Mouse (Mus musculus) MEL (cell line): ENCODE measurements around the gene Tmem274. TPM values are rescaled to one million over a fixed set of nuclear protein-coding genes. Genes with fewer than 3 reads are reported as not detected.

Source experiments
- DNase-seq: peaks from one replicate; pipeline ENCODE4 v3.0.0; 2011; ENCODE audit warnings: low read depth, low spot score
- H3K27ac ChIP-seq: 2 replicates; pipeline ENCODE4 v1.5.1; 2012; ENCODE audit warnings: low read depth, mild to moderate bottlenecking, control low read depth, low read length, moderate library complexity; ENCODE audit not compliant: control insufficient read depth
- H3K27me3 ChIP-seq, 2 experiments: fragments of 150-350 bp in 1 of 2; sonication (generic) in 1 of 2; 2 replicates each; pipeline ENCODE4 v1.6.1; 2012; ENCODE audit warnings: low read length in 2 of 2, mild to moderate bottlenecking in 2 of 2, improper control_type of control experiment in 1 of 2, moderate library complexity in 1 of 2; ENCODE audit not compliant: insufficient read depth in 2 of 2, control insufficient read depth in 1 of 2
- H3K36me3 ChIP-seq, 2 experiments: 2 replicates each; pipeline ENCODE4 v1.6.1; 2012 to 2014; ENCODE audit warnings: low read length in 2 of 2, improper control_type of control experiment in 1 of 2, inconsistent platforms in 1 of 2, mild to moderate bottlenecking in 1 of 2; ENCODE audit not compliant: insufficient read depth in 2 of 2, control insufficient read depth in 1 of 2
- H3K4me1 ChIP-seq, 2 experiments: fragments of 150-350 bp in 1 of 2; sonication (generic) in 1 of 2; 2 replicates each; pipeline ENCODE4 v1.6.1; 2012; ENCODE audit warnings: low read length in 2 of 2, improper control_type of control experiment in 1 of 2, mild to moderate bottlenecking in 1 of 2; ENCODE audit not compliant: insufficient read depth in 2 of 2, control insufficient read depth in 1 of 2
- H3K4me3 ChIP-seq, 2 experiments: fragments of 150-350 bp in 1 of 2; sonication (generic) in 1 of 2; 2 replicates each; pipeline ENCODE4 v1.5.1; 2012; ENCODE audit warnings: low read depth in 2 of 2, low read length in 2 of 2, mild to moderate bottlenecking in 2 of 2, moderate library complexity in 2 of 2, control low read depth in 1 of 2, improper control_type of control experiment in 1 of 2; ENCODE audit not compliant: control insufficient read depth in 1 of 2, insufficient read depth in 1 of 2
- H3K79me2 ChIP-seq: 2 replicates; pipeline ENCODE4 v1.6.1; 2012; ENCODE audit warnings: mild to moderate bottlenecking, low read length, moderate library complexity; ENCODE audit not compliant: control insufficient read depth, poor library complexity, insufficient read depth
- H3K9ac ChIP-seq: 2 replicates; pipeline ENCODE4 v1.6.1; 2012; ENCODE audit warnings: low read depth, mild to moderate bottlenecking, control low read depth, low read length, moderate library complexity; ENCODE audit not compliant: control insufficient read depth, poor library complexity, severe bottlenecking
- H3K9me3 ChIP-seq: fragments of 150-350 bp; sonication (generic); replicated peaks from 2 replicates; pipeline ENCODE4 v1.6.1; 2012; ENCODE audit warnings: mild to moderate bottlenecking, low read length, improper control_type of control experiment, moderate library complexity; ENCODE audit not compliant: insufficient read depth
- CHD1 ChIP-seq: IDR thresholded peaks from 2 replicates; pipeline ENCODE4 v1.6.1; 2012; ENCODE audit warnings: low read depth, mild to moderate bottlenecking, inconsistent platforms, low read length, improper control_type of control experiment
- CHD2 ChIP-seq: IDR thresholded peaks from 2 replicates; pipeline ENCODE4 v1.6.1; 2011; ENCODE audit warnings: low read length, improper control_type of control experiment
- CTCF ChIP-seq, 3 experiments: IDR thresholded peaks in 2 of 3; conservative IDR thresholded peaks in 1 of 3; 2 replicates each; pipeline ENCODE4 v1.5.1; 2011 to 2012; ENCODE audit warnings: low read length in 3 of 3, low read depth in 2 of 3, mild to moderate bottlenecking in 2 of 3, improper control_type of control experiment in 1 of 3, inconsistent platforms in 1 of 3, mixed read lengths in 1 of 3, moderate library complexity in 1 of 3; ENCODE audit not compliant: control insufficient read depth in 1 of 3, insufficient read depth in 1 of 3, poor library complexity in 1 of 3, severe bottlenecking in 1 of 3
- E2F4 ChIP-seq: IDR thresholded peaks from 2 replicates; pipeline ENCODE4 v1.6.1; 2011; ENCODE audit warnings: low read depth, low read length, improper control_type of control experiment, borderline replicate concordance
- ELF1 ChIP-seq: IDR thresholded peaks from 2 replicates; pipeline ENCODE4 v1.6.1; 2014; ENCODE audit warnings: low read depth, mild to moderate bottlenecking, inconsistent platforms, low read length, improper control_type of control experiment, moderate library complexity
- GATA1 ChIP-seq: IDR thresholded peaks from 2 replicates; pipeline ENCODE4 v1.6.1; 2011; ENCODE audit warnings: low read depth, low read length, improper control_type of control experiment
- HCFC1 ChIP-seq: IDR thresholded peaks from 2 replicates; pipeline ENCODE4 v1.6.1; 2012; ENCODE audit warnings: low read depth, mild to moderate bottlenecking, inconsistent platforms, low read length, improper control_type of control experiment, moderate library complexity
- JUND ChIP-seq: IDR thresholded peaks from 2 replicates; pipeline ENCODE4 v1.6.1; 2011; ENCODE audit warnings: low read depth, mild to moderate bottlenecking, improper control_type of control experiment, low read length
- KAT2A ChIP-seq: conservative IDR thresholded peaks from 2 replicates; pipeline ENCODE4 v1.6.1; 2012; ENCODE audit warnings: low read depth, low read length, improper control_type of control experiment, inconsistent platforms
- MAX ChIP-seq: IDR thresholded peaks from 2 replicates; pipeline ENCODE4 v1.6.1; 2011; ENCODE audit warnings: low read length, improper control_type of control experiment
- MAZ ChIP-seq: IDR thresholded peaks from 2 replicates; pipeline ENCODE4 v1.6.1; 2012; ENCODE audit warnings: low read depth, mild to moderate bottlenecking, inconsistent platforms, low read length, improper control_type of control experiment
- MEF2A ChIP-seq: IDR thresholded peaks from 2 replicates; pipeline ENCODE4 v1.6.1; 2014; ENCODE audit warnings: low read depth, mild to moderate bottlenecking, inconsistent platforms, low read length, improper control_type of control experiment; ENCODE audit not compliant: poor library complexity, insufficient replicate concordance, severe bottlenecking; ENCODE audit errors: extremely low read depth
- MYB ChIP-seq: IDR thresholded peaks from 2 replicates; pipeline ENCODE4 v1.6.1; 2011; ENCODE audit warnings: mild to moderate bottlenecking, low read depth, low read length, improper control_type of control experiment
- MYC ChIP-seq: IDR thresholded peaks from 2 replicates; pipeline ENCODE4 v1.6.1; 2011; ENCODE audit warnings: low read depth, mild to moderate bottlenecking, low read length, improper control_type of control experiment, moderate library complexity
- NELFE ChIP-seq: IDR thresholded peaks from 2 replicates; pipeline ENCODE4 v1.6.1; 2011; ENCODE audit warnings: low read depth, low read length, improper control_type of control experiment
- NRF1 ChIP-seq: IDR thresholded peaks from 2 replicates; pipeline ENCODE4 v1.6.1; 2014; ENCODE audit warnings: low read depth, mild to moderate bottlenecking, inconsistent platforms, low read length, improper control_type of control experiment, moderate library complexity; ENCODE audit not compliant: poor library complexity, insufficient read depth, severe bottlenecking
- POLR2A ChIP-seq, 2 experiments: IDR thresholded peaks; 2 replicates each; pipeline ENCODE4 v1.6.1; 2011 to 2012; ENCODE audit warnings: low read length in 2 of 2, mild to moderate bottlenecking in 2 of 2, control low read depth in 1 of 2, improper control_type of control experiment in 1 of 2, low read depth in 1 of 2, moderate library complexity in 1 of 2; ENCODE audit not compliant: control insufficient read depth in 1 of 2, insufficient read depth in 1 of 2, poor library complexity in 1 of 2
- POLR2AphosphoS2 ChIP-seq: IDR thresholded peaks from 2 replicates; pipeline ENCODE4 v1.6.1; 2011; ENCODE audit warnings: low read length, improper control_type of control experiment
- POLR2AphosphoS5 ChIP-seq: IDR thresholded peaks from 2 replicates; pipeline ENCODE4 v1.6.1; 2012; ENCODE audit warnings: low read depth, borderline replicate concordance, mild to moderate bottlenecking, inconsistent platforms, low read length, moderate library complexity, mixed read lengths
- RAD21 ChIP-seq: IDR thresholded peaks from 2 replicates; pipeline ENCODE4 v1.6.1; 2011; ENCODE audit warnings: mild to moderate bottlenecking, low read depth, low read length, improper control_type of control experiment
- RCOR1 ChIP-seq: IDR thresholded peaks from 2 replicates; pipeline ENCODE4 v1.6.1; 2012; ENCODE audit warnings: low read depth, mild to moderate bottlenecking, inconsistent platforms, low read length, improper control_type of control experiment
- SIN3A ChIP-seq: IDR thresholded peaks from 2 replicates; pipeline ENCODE4 v1.6.1; 2012; ENCODE audit warnings: low read length, improper control_type of control experiment, inconsistent platforms
- SMC3 ChIP-seq: IDR thresholded peaks from 2 replicates; pipeline ENCODE4 v1.6.1; 2011; ENCODE audit warnings: low read depth, low read length, improper control_type of control experiment
- TBP ChIP-seq: IDR thresholded peaks from 2 replicates; pipeline ENCODE4 v1.8.0; 2011; ENCODE audit warnings: low read depth, low read length, improper control_type of control experiment
- TCF12 ChIP-seq: IDR thresholded peaks from 2 replicates; pipeline ENCODE4 v1.6.1; 2014; ENCODE audit warnings: low read depth, mild to moderate bottlenecking, inconsistent platforms, low read length, improper control_type of control experiment, moderate library complexity
- UBTF ChIP-seq: IDR thresholded peaks from 2 replicates; pipeline ENCODE4 v1.6.1; 2012; ENCODE audit warnings: low read depth, mild to moderate bottlenecking, inconsistent platforms, low read length, improper control_type of control experiment, moderate library complexity, borderline replicate concordance; ENCODE audit not compliant: insufficient read depth
- USF1 ChIP-seq: IDR thresholded peaks from 2 replicates; pipeline ENCODE4 v1.6.1; 2014; ENCODE audit warnings: low read depth, mild to moderate bottlenecking, inconsistent platforms, low read length, improper control_type of control experiment, moderate library complexity
- USF2 ChIP-seq, 2 experiments: IDR thresholded peaks; 2 replicates each; pipeline ENCODE4 v1.6.1; 2011 to 2012; ENCODE audit warnings: improper control_type of control experiment in 2 of 2, low read length in 2 of 2, borderline replicate concordance in 1 of 2, inconsistent platforms in 1 of 2, low read depth in 1 of 2, mild to moderate bottlenecking in 1 of 2; ENCODE audit not compliant: insufficient read depth in 1 of 2
- ZKSCAN1 ChIP-seq: IDR thresholded peaks from 2 replicates; pipeline ENCODE4 v1.6.1; 2012; ENCODE audit warnings: low read depth, mild to moderate bottlenecking, inconsistent platforms, low read length, improper control_type of control experiment, moderate library complexity
- ZMIZ1 ChIP-seq: IDR thresholded peaks from 2 replicates; pipeline ENCODE4 v1.6.1; 2012; ENCODE audit warnings: low read depth, mild to moderate bottlenecking, inconsistent platforms, low read length, improper control_type of control experiment, moderate library complexity
- ZNF384 ChIP-seq: IDR thresholded peaks from 2 replicates; pipeline ENCODE4 v1.6.1; 2012; ENCODE audit warnings: low read depth, mild to moderate bottlenecking, inconsistent platforms, low read length, improper control_type of control experiment
- polyA plus RNA-seq, 2 experiments: library from polyadenylated mRNA; stranded (reverse) in 1 of 2; unstranded in 1 of 2; fragments of >175 nt in 1 of 2; fragments of >200 nt in 1 of 2; gene quantifications; 2 replicates each; pipeline versions ENCODE4 v1.2.1 to v1.2.4; 2012; ENCODE audit warnings: low replicate concordance in 2 of 2, low read depth in 1 of 2; ENCODE audit not compliant: insufficient read length in 2 of 2, insufficient read depth in 1 of 2, missing spikeins in 1 of 2
- total RNA-seq: library from RNA; depleted of rRNA; stranded (reverse); fragments of 300-350 nt; gene quantifications from 2 replicates; pipeline ENCODE4 v1.2.3, GENCODE M21; 2012

Tmem274 gene
- total and polyA plus RNA-seq, 3 experiments: not detected

DNA sequence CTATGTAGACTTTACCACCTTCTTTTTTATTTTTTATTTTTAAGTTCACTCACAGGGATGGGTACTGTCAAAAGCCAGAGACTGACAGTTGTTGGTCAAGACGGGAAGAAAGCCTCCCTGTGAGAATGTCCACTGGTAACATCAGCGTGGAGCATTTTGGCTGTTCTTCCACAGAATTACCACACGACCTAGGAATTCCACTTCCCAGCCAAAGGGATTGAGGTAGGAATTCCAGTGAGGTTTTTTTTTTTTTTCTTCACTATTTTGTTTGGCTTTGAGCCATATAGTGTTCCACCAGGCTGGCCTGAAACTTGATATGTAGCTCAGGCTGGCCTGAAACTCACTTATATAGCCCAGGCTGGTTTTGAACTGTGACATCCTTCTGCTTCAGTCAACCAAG lies 34.7 kb upstream of the Tmem274 start:
- Histone ChIP-seq H3K27ac (no peak overlapping the region), H3K9me3 (no peaks in the 10 kb centered on the region), H3K4me3 (no peak overlapping the region), H3K36me3 (peaks cover 0 to 25% of the 10 kb centered on the region in 2 experiments; a peak in 2 of 4 replicates), H3K4me1 (peaks cover 12 to 18% of the 10 kb centered on the region in 2 experiments), H3K79me2 (no peaks in the 10 kb centered on the region; the same call in 1 of the 2 replicates), H3K27me3 (no peaks in the 10 kb centered on the region), H3K9ac (no peak overlapping the region)
- TF ChIP-seq GATA1 (no peak), ZNF384 (peak; percentile 40; the same call in 1 of the 2 replicates)
- DNase-seq: no peak

DNA sequence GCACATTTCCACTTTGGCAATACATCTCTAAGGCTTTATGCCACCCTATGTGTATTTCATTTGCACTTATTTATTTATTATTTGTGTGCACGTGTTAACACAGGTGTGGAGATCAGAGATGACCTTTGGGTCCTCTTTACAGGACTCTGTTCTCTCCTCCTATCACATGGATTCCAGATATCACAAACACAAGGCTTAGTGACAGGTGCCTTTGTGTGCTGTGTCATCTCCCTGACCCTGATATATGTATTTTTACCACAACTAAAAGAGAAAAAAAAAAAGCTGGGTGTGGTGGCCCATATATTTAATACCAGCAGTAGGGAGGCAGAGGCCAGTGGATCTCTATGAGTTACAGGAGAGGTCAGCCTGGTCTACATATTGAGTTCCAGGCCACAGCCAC lies 32.7 kb upstream of the Tmem274 start:
- Histone ChIP-seq H3K4me3 (peak overlapping the region; percentile 52 to 67), H3K27me3 (no peaks in the 10 kb centered on the region), H3K9me3 (no peaks in the 10 kb centered on the region), H3K4me1 (peaks cover 12 to 18% of the 10 kb centered on the region in 2 experiments), H3K27ac (peak overlapping the region; percentile 68), H3K36me3 (peaks cover 0 to 25% of the 10 kb centered on the region in 2 experiments; a peak in 2 of 4 replicates), H3K9ac (peak overlapping the region; percentile 64), H3K79me2 (no peaks in the 10 kb centered on the region; the same call in 1 of the 2 replicates)
- DNase-seq: peak; percentile 38
- TF ChIP-seq POLR2A (IDR thresholded peaks at IDR 0.05; ENCODE audit: control insufficient read depth in 1 of 2, insufficient read depth in 1 of 2, low read depth in 1 of 2, low read length in 2 of 2, poor library complexity in 1 of 2): no peak
- TF ChIP-seq USF1: no peak
- no peak for TF ChIP-seq KAT2A
- no peak for TF ChIP-seq ZMIZ1
- TF ChIP-seq HCFC1: 0 out of 2 replicates have a peak, but pooled peaks have one; percentile 10
- peak; percentile 75 for TF ChIP-seq ZNF384
- no peak for TF ChIP-seq NELFE
- TF ChIP-seq SIN3A: 0 out of 2 replicates have a peak, but pooled peaks have one; percentile 29
- no peak for TF ChIP-seq ZKSCAN1
- TF ChIP-seq CTCF (IDR thresholded peaks at IDR 0.05 in 2 of 3, conservative IDR thresholded peaks at IDR 0.05 in 1 of 3; ENCODE audit: control insufficient read depth in 1 of 3, insufficient read depth in 1 of 3, low read depth in 2 of 3, low read length in 3 of 3, poor library complexity in 1 of 3, severe bottlenecking in 1 of 3): no peak
- no peak for TF ChIP-seq TCF12
- TF ChIP-seq NRF1: no peak
- TF ChIP-seq E2F4: no peak
- no peak for TF ChIP-seq UBTF
- no peak for TF ChIP-seq MYC
- TF ChIP-seq MAX: peak; percentile 46; the same call in 1 of the 2 replicates
- TF ChIP-seq CHD2: no peak
- TF ChIP-seq RAD21: no peak
- TF ChIP-seq JUND: no peak
- TF ChIP-seq USF2 (IDR thresholded peaks at IDR 0.05; ENCODE audit: borderline replicate concordance in 1 of 2, insufficient read depth in 1 of 2, low read depth in 1 of 2, low read length in 2 of 2): no peak
- no peak for TF ChIP-seq RCOR1
- TF ChIP-seq POLR2AphosphoS2: no peak
- TF ChIP-seq CHD1: no peak
- no peak for TF ChIP-seq ELF1
- TF ChIP-seq POLR2AphosphoS5: no peak
- TF ChIP-seq SMC3: no peak
- TF ChIP-seq MAZ: 0 out of 2 replicates have a peak, but pooled peaks have one; percentile 14
- TF ChIP-seq TBP: no peak
- no peak for TF ChIP-seq MEF2A
- TF ChIP-seq MYB: no peak
- TF ChIP-seq GATA1: no peak
